Mouse (Mus musculus): ENCODE measurements around the gene Eme1.

GRCm38 (mm10) chr11:94602356-94602955 is 51.3 kb downstream of the Eme1 start:
- TF ChIP-seq CTCF (conservative IDR thresholded peaks at IDR 0.05 in 1 of 2, IDR thresholded peaks at IDR 0.05 in 1 of 2; ENCODE audit: low read depth in 2 of 2, low read length in 2 of 2) (no peak), EP300 (IDR thresholded peaks at IDR 0.05; ENCODE audit: low read length) (no peak), TCF12 (IDR thresholded peaks at IDR 0.05; ENCODE audit: low read depth, low read length) (no peak), MAX (IDR thresholded peaks at IDR 0.05; ENCODE audit: low read length) (no peak), SIN3A (IDR thresholded peaks at IDR 0.05; ENCODE audit: low read length) (no peak)

All from CH12.LX (cell line).